ENCODE assay signal across 15 mouse cellular contexts in the genomic region with DNA sequence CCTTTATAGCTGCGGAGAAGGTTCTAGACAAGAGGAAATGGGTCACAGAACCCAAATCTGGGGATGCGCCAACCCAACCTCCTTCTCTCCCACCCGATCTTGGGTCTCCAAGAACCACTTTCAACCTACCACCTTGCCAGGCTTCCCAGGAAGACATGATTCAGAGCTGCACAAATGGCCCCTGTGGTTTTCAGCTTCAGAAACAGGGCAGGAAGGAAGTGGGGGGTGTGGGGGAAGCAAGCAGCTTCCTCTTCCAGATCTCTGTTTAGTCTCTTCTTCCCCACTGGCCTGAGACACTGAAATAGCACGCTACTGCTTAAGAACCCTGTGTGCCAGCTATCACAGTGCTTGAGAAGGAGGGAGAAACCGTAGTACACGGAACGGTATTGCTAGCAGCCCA.
DNase-seq lines count a peak whose midpoint lies in the region; ATAC-seq and TF ChIP-seq lines count a peak whose summit lies in the region.
"Had no signal": no experiment of that assay in that cellular context is flagged by ENCODE, and none has a peak within 500 bp of the region (broad histone marks: within the 10 kb centered on the region; RNA-seq: fewer than 3 reads in every experiment).

No protein-coding gene starts in this region.

- DNase-seq in heart, adult 11 months = peak; percentile 93
- DNase-seq in spleen, adult 2 months (ENCODE audit: low read depth in 1 of 2, low spot score in 2 of 2) = peak; percentile 38 to 55
- no peak for DNase-seq in urinary bladder, postnatal 36 days (ENCODE audit: low spot score in 2 of 2)
- DNase-seq in kidney, adult 2 months = no peak
- DNase-seq: right cerebral cortex, postnatal 25 days had no signal

- no peak overlapping the region for H3K4me2 ChIP-seq in heart, embryonic 11.5 days
- H3K4me2 ChIP-seq in liver, embryonic 16.5 days (ENCODE audit: low read depth, low read length) = no peak overlapping the region
- no peak overlapping the region for H3K4me2 ChIP-seq in forebrain, embryonic 15.5 days (replicated peaks)
- H3K4me2 ChIP-seq: embryonic facial prominence, embryonic 12.5 days; heart, embryonic 15.5 days; neural tube, embryonic 13.5 days had no signal

- H3K9ac ChIP-seq in heart, embryonic 11.5 days (ENCODE audit: low read depth, low read length) = no peak overlapping the region
- H3K9ac ChIP-seq in liver, embryonic 16.5 days (ENCODE audit: low read depth, low read length) = no peak overlapping the region
- no peak overlapping the region for H3K9ac ChIP-seq in forebrain, embryonic 15.5 days (replicated peaks)
- H3K9ac ChIP-seq: embryonic facial prominence, embryonic 12.5 days; heart, embryonic 15.5 days; neural tube, embryonic 13.5 days had no signal

- H3K9me3 ChIP-seq in heart, embryonic 11.5 days (replicated peaks; ENCODE audit: control insufficient read depth, low read length) = no peaks in the 10 kb centered on the region
- H3K9me3 ChIP-seq in liver, embryonic 16.5 days (replicated peaks; ENCODE audit: control insufficient read depth, low read length) = no peaks in the 10 kb centered on the region
- H3K9me3 ChIP-seq in forebrain, embryonic 15.5 days = no peaks in the 10 kb centered on the region
- H3K9me3 ChIP-seq: embryonic facial prominence, embryonic 12.5 days; heart, embryonic 15.5 days; neural tube, embryonic 13.5 days had no signal

- no peak for TF ChIP-seq POLR2A in spleen, adult 2 months (IDR thresholded peaks at IDR 0.05; ENCODE audit: low read depth, low read length)
- no peak for TF ChIP-seq POLR2A in kidney, adult 2 months (IDR thresholded peaks at IDR 0.05; ENCODE audit: low read depth, low read length)

- H3K27ac ChIP-seq in heart, embryonic 11.5 days (ENCODE audit: low read depth, low read length) = no peak overlapping the region
- peak overlapping the region; percentile 15 for H3K27ac ChIP-seq in liver, embryonic 16.5 days (ENCODE audit: low read length)
- peak overlapping the region; percentile 83 for H3K27ac ChIP-seq in spleen, adult 2 months (ENCODE audit: insufficient read depth, low read length)
- H3K27ac ChIP-seq in kidney, adult 2 months (ENCODE audit: insufficient read depth, low read depth, low read length) = no peak overlapping the region
- H3K27ac ChIP-seq in forebrain, embryonic 15.5 days (replicated peaks) = no peak overlapping the region
- H3K27ac ChIP-seq: embryonic facial prominence, embryonic 12.5 days; heart, embryonic 15.5 days; neural tube, embryonic 13.5 days had no signal

- H3K4me1 ChIP-seq in heart, embryonic 11.5 days (ENCODE audit: control insufficient read depth, insufficient read depth, low read length) = no peaks in the 10 kb centered on the region
- H3K4me1 ChIP-seq in liver, embryonic 16.5 days (ENCODE audit: control insufficient read depth, low read depth, low read length) = no peaks in the 10 kb centered on the region
- H3K4me1 ChIP-seq in spleen, adult 2 months (ENCODE audit: control insufficient read depth, insufficient read depth, insufficient read length) = peaks cover 19% of the 10 kb centered on the region
- H3K4me1 ChIP-seq in kidney, adult 2 months (ENCODE audit: control insufficient read depth, insufficient read depth, low read length) = no peaks in the 10 kb centered on the region
- H3K4me1 ChIP-seq in forebrain, embryonic 15.5 days = no peaks in the 10 kb centered on the region
- H3K4me1 ChIP-seq: embryonic facial prominence, embryonic 12.5 days; heart, embryonic 15.5 days had no signal

- H3K27me3 ChIP-seq in heart, embryonic 11.5 days (ENCODE audit: control insufficient read depth, insufficient read depth, low read length) = no peaks in the 10 kb centered on the region
- H3K27me3 ChIP-seq in liver, embryonic 16.5 days (ENCODE audit: control insufficient read depth, insufficient read depth, low read depth, low read length) = no peaks in the 10 kb centered on the region
- H3K27me3 ChIP-seq in spleen, adult 2 months (ENCODE audit: control insufficient read depth, insufficient read depth, low read length) = no peaks in the 10 kb centered on the region
- H3K27me3 ChIP-seq in kidney, adult 2 months (replicated peaks; ENCODE audit: control insufficient read depth, insufficient read depth, low read length) = no peaks in the 10 kb centered on the region
- no peaks in the 10 kb centered on the region for H3K27me3 ChIP-seq in forebrain, embryonic 15.5 days
- H3K27me3 ChIP-seq: embryonic facial prominence, embryonic 12.5 days; heart, embryonic 15.5 days had no signal

- TF ChIP-seq CTCF in spleen, adult 2 months (IDR thresholded peaks at IDR 0.05; ENCODE audit: extremely low read depth, insufficient read depth, insufficient read length, insufficient replicate concordance) = no peak
- TF ChIP-seq CTCF in kidney, adult 2 months (conservative IDR thresholded peaks at IDR 0.05; ENCODE audit: insufficient read depth, insufficient read length, low read depth, low read length) = no peak

- no peaks in the 10 kb centered on the region for H3K36me3 ChIP-seq in heart, embryonic 11.5 days (ENCODE audit: control insufficient read depth, insufficient read depth, low read length)
- no peaks in the 10 kb centered on the region for H3K36me3 ChIP-seq in liver, embryonic 16.5 days (ENCODE audit: control insufficient read depth, insufficient read depth)
- H3K36me3 ChIP-seq in spleen, adult 2 months (ENCODE audit: control insufficient read depth, insufficient read depth, low read length) = peaks cover 1% of the 10 kb centered on the region; the same call in 1 of the 2 replicates
- H3K36me3 ChIP-seq in kidney, adult 2 months (ENCODE audit: control insufficient read depth, insufficient read depth, low read length) = no peaks in the 10 kb centered on the region
- no peaks in the 10 kb centered on the region for H3K36me3 ChIP-seq in forebrain, embryonic 15.5 days
- H3K36me3 ChIP-seq: embryonic facial prominence, embryonic 12.5 days; heart, embryonic 15.5 days; neural tube, embryonic 13.5 days had no signal

- H3K4me3 ChIP-seq in heart, embryonic 11.5 days (ENCODE audit: low read depth, low read length) = no peak overlapping the region
- no peak overlapping the region for H3K4me3 ChIP-seq in liver, embryonic 16.5 days (ENCODE audit: low read depth, low read length)
- peak overlapping the region; percentile 66 for H3K4me3 ChIP-seq in spleen, adult 2 months (ENCODE audit: extremely low read depth, insufficient read depth, insufficient read length)
- H3K4me3 ChIP-seq in kidney, adult 2 months (ENCODE audit: insufficient read depth, low read depth, low read length) = no peak overlapping the region
- no peak overlapping the region for H3K4me3 ChIP-seq in forebrain, embryonic 15.5 days
- H3K4me3 ChIP-seq: embryonic facial prominence, embryonic 12.5 days; heart, embryonic 15.5 days; megakaryocyte, embryonic 14.5 days; neural tube, embryonic 13.5 days had no signal

- ATAC-seq in heart, embryonic 11.5 days (replicated peaks; ENCODE audit: insufficient number of reproducible peaks, low FRiP score, low TSS enrichment) = no peak
- peak; percentile 90 for ATAC-seq in activated CD4-positive, CD25-positive, alpha-beta regulatory T cell, adult 4 months
- peak; percentile 45; the same call in 1 of the 2 replicates for ATAC-seq in liver, embryonic 16.5 days (ENCODE audit: low read depth)
- no peak for ATAC-seq in forebrain, embryonic 15.5 days (replicated peaks)
- ATAC-seq: forebrain, embryonic 16.5 days; intestine, embryonic 16.5 days had no signal

- WGBS in heart, embryonic 11.5 days (ENCODE audit: insufficient replicate concordance) = 66% methylated on average over 7 of the region's 7 CpGs
- 10% methylated on average over 7 of the region's 7 CpGs for WGBS in liver, embryonic 16.5 days (ENCODE audit: insufficient replicate concordance)
- 3% methylated on average over 7 of the region's 7 CpGs for WGBS in spleen, adult 2 months
- 61% methylated on average over 7 of the region's 7 CpGs for WGBS in kidney, adult 2 months
- 86% methylated on average over 7 of the region's 7 CpGs for WGBS in forebrain, embryonic 15.5 days

Comparison
In these comparisons a context has a peak if more than half of its experiments do, and no peak if none do; other contexts are left out.
1. DNase-seq: peak in heart, adult 11 months (single experiment) and spleen, adult 2 months (2 of 2); none in urinary bladder, postnatal 36 days (0 of 2) and kidney, adult 2 months (single experiment).
2. ATAC-seq: peak in activated CD4-positive, CD25-positive, alpha-beta regulatory T cell, adult 4 months (single experiment) and liver, embryonic 16.5 days (single experiment); none in heart, embryonic 11.5 days (single experiment) and forebrain, embryonic 15.5 days (single experiment).
3. H3K27ac ChIP-seq: peak in liver, embryonic 16.5 days (single experiment) and spleen, adult 2 months (single experiment); none in heart, embryonic 11.5 days (single experiment), kidney, adult 2 months (single experiment) and forebrain, embryonic 15.5 days (single experiment).